Mouse (Mus musculus): Measurements from ENCODE around the gene Alox5.

Alox5 gene

DNA sequence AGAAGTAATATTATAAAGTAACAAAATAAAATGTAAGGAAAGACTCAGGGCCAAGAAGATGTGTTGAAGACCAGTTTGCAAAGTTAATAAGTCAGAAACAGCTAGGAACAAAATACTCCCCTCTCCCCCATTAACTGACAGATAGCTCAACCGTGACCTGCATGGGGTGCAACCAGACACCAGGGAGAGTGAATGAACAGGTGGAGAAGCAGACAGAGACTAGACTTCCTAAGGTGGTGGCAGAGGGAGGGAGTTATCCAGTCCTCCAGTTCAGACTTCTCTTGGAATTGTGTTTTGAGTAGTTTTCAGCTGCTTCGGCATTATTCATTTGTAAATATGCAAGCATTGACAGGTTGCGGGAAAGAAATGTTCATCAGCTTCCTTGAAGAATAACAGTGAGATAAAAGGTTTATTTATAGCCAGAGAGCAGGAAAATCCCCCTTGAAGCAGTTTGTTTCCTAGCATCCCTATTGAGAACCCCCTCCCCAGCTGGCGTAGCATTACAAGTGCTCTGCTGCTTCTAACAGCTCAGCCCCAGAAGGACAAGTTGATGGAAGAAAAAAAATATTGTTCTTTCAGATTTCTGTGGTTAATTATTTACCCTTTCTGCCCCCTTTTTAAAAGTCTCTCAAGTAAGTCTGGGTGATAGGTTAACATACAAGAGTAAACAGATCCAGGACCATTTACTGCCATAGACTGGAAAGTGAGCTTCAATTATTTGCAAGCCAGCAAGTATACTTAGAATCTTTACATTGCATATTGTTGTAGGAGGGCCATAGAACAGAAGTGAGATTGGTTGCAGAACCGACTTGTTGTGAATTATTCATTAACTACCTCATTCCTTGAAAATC lies 75.6 kb downstream of the Alox5 start:
- no peak for DNase-seq

DNA sequence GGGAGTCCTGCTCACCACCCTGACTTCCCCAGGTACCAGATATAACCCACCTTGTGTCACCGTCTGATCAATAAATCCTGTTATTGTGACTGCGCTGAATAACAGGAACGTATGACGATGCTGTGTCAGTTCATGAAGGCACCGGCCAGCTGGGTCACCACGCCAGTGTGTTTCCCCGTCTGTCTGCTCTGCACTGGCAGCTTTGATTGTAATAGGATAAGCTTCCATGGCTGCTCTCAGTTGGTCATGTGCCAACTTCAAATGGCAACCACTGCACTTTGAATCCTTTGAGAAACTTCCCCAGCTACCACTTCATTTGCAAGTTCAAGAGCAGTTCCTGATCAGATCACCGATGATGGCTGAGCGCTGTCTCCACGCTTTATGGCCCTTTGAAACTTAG lies 77.4 kb downstream of the Alox5 start:
- DNase-seq, result no peak

- no peak for DNase-seq
Measured at GRCm38 (mm10) chr6:116381605-116382004, 79.4 kb downstream of the Alox5 start.

DNA sequence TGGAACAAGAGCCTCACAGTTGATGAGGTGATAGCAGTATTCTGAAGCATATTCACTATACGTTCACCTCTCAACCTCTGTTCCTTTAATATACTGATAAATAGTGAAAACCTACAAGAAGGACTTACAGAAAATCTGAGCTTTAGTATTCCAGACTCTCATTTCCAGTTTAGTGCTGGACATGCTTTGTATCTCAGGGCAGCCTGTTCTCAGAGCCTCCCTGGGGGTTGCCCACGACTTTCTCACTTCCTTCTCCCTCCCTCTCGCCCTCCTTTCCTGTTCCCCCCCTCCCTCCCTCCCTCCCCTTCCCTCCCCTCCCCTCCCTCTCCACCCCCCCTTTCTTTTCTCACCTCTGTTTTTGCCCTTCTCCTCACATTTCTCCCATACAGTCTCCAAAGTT lies 80.8 kb downstream of the Alox5 start:
- no peak for DNase-seq

DNA sequence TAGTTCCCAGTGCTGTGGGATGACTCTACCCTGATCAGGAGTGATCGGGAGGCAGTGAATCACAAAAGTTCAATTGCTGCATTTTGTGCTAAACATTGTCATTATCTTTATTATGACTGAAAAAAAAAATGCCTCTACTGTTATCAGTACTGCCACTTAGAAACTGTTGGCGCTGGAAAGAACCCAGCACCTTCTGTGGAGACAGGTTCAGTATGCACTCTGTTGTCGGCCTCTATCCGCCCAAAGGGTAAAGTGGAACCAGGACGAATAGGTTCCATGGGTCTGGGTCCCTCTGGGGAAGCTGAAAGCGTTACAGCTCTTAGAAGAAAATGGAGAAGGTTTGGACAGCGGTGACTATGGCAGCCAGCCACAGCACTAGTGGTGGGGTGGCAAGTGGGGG lies 82.1 kb downstream of the Alox5 start:
- no peak for DNase-seq

DNA sequence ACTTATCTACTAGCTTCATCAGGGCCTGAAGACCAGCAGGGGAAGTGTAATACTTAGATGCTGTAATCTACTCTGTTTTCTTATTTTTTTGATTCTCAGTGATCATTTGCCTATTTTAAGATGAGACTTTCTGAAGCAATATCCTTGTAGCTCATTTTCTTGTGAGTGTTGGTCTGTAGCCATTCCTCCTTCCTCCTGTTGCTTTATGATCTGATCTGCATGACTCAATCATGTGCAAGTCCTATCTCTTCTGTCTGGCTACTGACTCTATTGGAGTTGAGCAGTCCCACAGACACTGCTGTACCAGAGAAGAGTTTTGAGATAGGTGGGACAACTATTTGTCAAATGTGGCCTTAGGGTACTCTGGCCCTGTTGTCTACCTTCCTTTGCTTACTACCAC lies 86.4 kb downstream of the Alox5 start:
- no peak for DNase-seq

GRCm38 (mm10) chr6:116374136-116374535 lies 86.8 kb downstream of the Alox5 start:
- DNase-seq, result no peak

GRCm38 (mm10) chr6:116371500-116371899 lies 89.5 kb downstream of the Alox5 start:
- DNase-seq, result no peak

- DNase-seq, result no peak
Measured at GRCm38 (mm10) chr6:116370216-116370976, 90.6 kb downstream of the Alox5 start.

DNA sequence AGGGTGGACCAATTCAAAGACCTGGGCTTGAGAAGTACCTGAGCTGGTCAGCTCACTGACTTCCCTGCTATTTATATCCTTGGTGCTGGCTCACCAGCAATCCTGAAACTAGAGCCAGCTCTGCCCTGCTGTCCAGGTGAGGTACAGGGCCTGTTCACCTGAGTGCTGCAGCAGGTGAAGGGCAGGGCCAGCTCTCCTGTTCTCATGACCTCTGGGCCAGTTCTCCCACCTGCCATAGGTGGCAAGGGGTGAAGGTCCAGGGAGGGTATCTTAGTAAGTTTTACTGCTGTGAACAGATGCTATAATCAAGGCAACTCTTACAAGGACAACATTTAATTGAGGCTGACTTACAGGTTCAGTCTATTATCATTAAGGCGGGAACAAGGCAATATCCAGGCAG lies 91.2 kb downstream of the Alox5 start:
- no peak for DNase-seq

GRCm38 (mm10) chr6:116367971-116368370 lies 93.0 kb downstream of the Alox5 start:
- DNase-seq, result no peak

GRCm38 (mm10) chr6:116361993-116362392 lies 99.0 kb downstream of the Alox5 start:
- DNase-seq, result no peak

DNA sequence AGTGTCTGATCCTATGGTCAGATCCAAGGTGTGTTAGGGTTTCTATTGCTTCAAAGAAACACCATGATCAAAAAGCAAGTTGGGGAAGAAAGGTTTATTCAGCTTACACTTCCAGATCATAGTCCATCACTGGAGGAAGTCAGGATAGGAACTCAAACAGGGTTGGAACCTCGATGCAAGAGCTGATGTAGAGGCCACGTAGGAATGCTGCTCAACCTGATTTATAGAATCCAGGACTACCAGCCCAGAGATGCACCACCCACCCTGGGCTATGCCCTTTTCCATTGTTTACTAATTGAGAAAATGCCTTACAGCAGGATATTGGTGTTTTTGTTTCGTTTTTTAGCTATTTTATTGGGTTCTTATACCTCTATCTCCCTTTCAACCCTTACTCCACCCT lies 99.5 kb downstream of the Alox5 start:
- DNase-seq, result no peak

All from cerebellum, adult 18-20 months (tissue).